In genomic region chr9:22149426-22150248, GRCm38 (mm10) we compare ENCODE assay signal across 11 mouse cellular contexts. TPM values are rescaled to one million over a fixed set of nuclear protein-coding genes. Genes with fewer than 3 reads are reported as not detected.
A peak's percentile ranks its signal among the peaks of the same experiment; 100 is the strongest.
DNase-seq lines count a peak whose midpoint lies in the region; ATAC-seq lines count a peak whose summit lies in the region.
"Had no signal": no experiment of that assay in that cellular context is flagged by ENCODE, and none has a peak within 500 bp of the region (broad histone marks: within the 10 kb centered on the region; RNA-seq: fewer than 3 reads in every experiment).

No protein-coding gene starts in this region.

- H3K9ac ChIP-seq in intestine, embryonic 15.5 days: no peak overlapping the region
- H3K9ac ChIP-seq in liver, embryonic 15.5 days: no peak overlapping the region

- H3K4me3 ChIP-seq in intestine, embryonic 15.5 days (replicated peaks): no peak overlapping the region
- H3K4me3 ChIP-seq in liver, embryonic 15.5 days (replicated peaks): no peak overlapping the region
- H3K4me3 ChIP-seq in hindbrain, embryonic 10.5 days: no peak overlapping the region

- H3K4me1 ChIP-seq in intestine, embryonic 15.5 days (replicated peaks): no peaks in the 10 kb centered on the region
- peaks cover 15% of the 10 kb centered on the region for H3K4me1 ChIP-seq in liver, embryonic 15.5 days (replicated peaks)
- H3K4me1 ChIP-seq in hindbrain, embryonic 10.5 days (replicated peaks): no peaks in the 10 kb centered on the region

- no peak overlapping the region for H3K4me2 ChIP-seq in intestine, embryonic 15.5 days (replicated peaks)
- 0 out of 2 replicates have a peak overlapping the region, but pooled peaks have one; percentile 6 for H3K4me2 ChIP-seq in liver, embryonic 15.5 days

- peak; percentile 72 for ATAC-seq in intestine, embryonic 15.5 days
- peak; percentile 81 for ATAC-seq in liver, embryonic 15.5 days (ENCODE audit: insufficient read depth)
- ATAC-seq: Patski had no signal

- H3K36me3 ChIP-seq in intestine, embryonic 15.5 days: no peaks in the 10 kb centered on the region
- no peaks in the 10 kb centered on the region for H3K36me3 ChIP-seq in liver, embryonic 15.5 days (replicated peaks)
- no peaks in the 10 kb centered on the region for H3K36me3 ChIP-seq in hindbrain, embryonic 10.5 days

- H3K9me3 ChIP-seq in intestine, embryonic 15.5 days: 0 out of 2 replicates have a peak, but pooled peaks cover 6% of the 10 kb centered on the region
- no peaks in the 10 kb centered on the region for H3K9me3 ChIP-seq in liver, embryonic 15.5 days (replicated peaks)
- H3K9me3 ChIP-seq in hindbrain, embryonic 10.5 days: peaks cover 18% of the 10 kb centered on the region; the same call in 1 of the 2 replicates

- DNase-seq in thymus, postnatal 4 days: peak; percentile 25
- no peak for DNase-seq in thymus, adult 18-20 months
- DNase-seq in retina, embryonic 14.5 days (ENCODE audit: low spot score): no peak
- no peak for DNase-seq in layer of hippocampus, postnatal 14 days (ENCODE audit: low spot score in 2 of 2)
- no peak for DNase-seq in hindbrain, embryonic 10.5 days (ENCODE audit: low spot score)
- DNase-seq: cerebellum, postnatal 36 days; retina, postnatal 1 day had no signal

- no peaks in the 10 kb centered on the region for H3K27me3 ChIP-seq in intestine, embryonic 15.5 days (replicated peaks)
- 0 out of 2 replicates have a peak, but pooled peaks cover 3% of the 10 kb centered on the region for H3K27me3 ChIP-seq in liver, embryonic 15.5 days
- no peaks in the 10 kb centered on the region for H3K27me3 ChIP-seq in hindbrain, embryonic 10.5 days (ENCODE audit: insufficient read depth, poor library complexity, severe bottlenecking)
- H3K27me3 ChIP-seq: Patski had no signal

- WGBS in intestine, embryonic 15.5 days: 71% methylated on average over 20 of the region's 20 CpGs
- 52% methylated on average over 20 of the region's 20 CpGs for WGBS in liver, embryonic 15.5 days (ENCODE audit: insufficient replicate concordance)
- WGBS in hindbrain, embryonic 10.5 days: 75% methylated on average over 20 of the region's 20 CpGs

- no peak overlapping the region for H3K27ac ChIP-seq in intestine, embryonic 15.5 days
- peak overlapping the region; percentile 29; the same call in 1 of the 2 replicates for H3K27ac ChIP-seq in liver, embryonic 15.5 days (replicated peaks)
- no peak overlapping the region for H3K27ac ChIP-seq in hindbrain, embryonic 10.5 days

RNA-seq across cellular contexts. Expression of gene Pigyl, which starts 7.0 kb away (rescaled TPM):
- polyA plus RNA-seq in intestine, embryonic 15.5 days (2015; fragmentation: Nextera tagmentation; extraction: Ambion mirVana): 88.6 and 90.0 TPM in 2 replicates
- 29.4 and 35.6 TPM in 2 replicates for polyA plus RNA-seq in liver, embryonic 15.5 days (2015; fragmentation: Nextera tagmentation; extraction: Ambion mirVana)
- 10 to 100 TPM; 49.1 to 51.0 TPM for total RNA-seq in layer of hippocampus, postnatal 14 days (2021)
- 55.6 and 68.3 TPM in 2 replicates for polyA plus RNA-seq in hindbrain, embryonic 10.5 days (2016; fragmentation: Nextera tagmentation; extraction: Ambion mirVana)

RNA-seq across cellular contexts. Expression of gene Acp5, which starts 14.1 kb away (rescaled TPM):
- polyA plus RNA-seq in intestine, embryonic 15.5 days (2015; fragmentation: Nextera tagmentation; extraction: Ambion mirVana): 39.0 and 49.8 TPM in 2 replicates
- 221 and 246 TPM in 2 replicates for polyA plus RNA-seq in liver, embryonic 15.5 days (2015; fragmentation: Nextera tagmentation; extraction: Ambion mirVana)
- total RNA-seq in layer of hippocampus, postnatal 14 days (2021): under 1 TPM; 0.44 to 0.86 TPM
- 20.9 and 23.7 TPM in 2 replicates for polyA plus RNA-seq in hindbrain, embryonic 10.5 days (2016; fragmentation: Nextera tagmentation; extraction: Ambion mirVana)
- polyA plus RNA-seq: Patski had no signal

RNA-seq across cellular contexts. Expression of gene Elof1, which starts 32.7 kb away (rescaled TPM):
- 143 and 157 TPM in 2 replicates for polyA plus RNA-seq in intestine, embryonic 15.5 days (2015; fragmentation: Nextera tagmentation; extraction: Ambion mirVana)
- 88.8 and 89.4 TPM in 2 replicates for polyA plus RNA-seq in liver, embryonic 15.5 days (2015; fragmentation: Nextera tagmentation; extraction: Ambion mirVana)
- 10 to 100 TPM; 57.0 to 58.0 TPM for total RNA-seq in layer of hippocampus, postnatal 14 days (2021)
- 250 and 261 TPM in 2 replicates for polyA plus RNA-seq in hindbrain, embryonic 10.5 days (2016; fragmentation: Nextera tagmentation; extraction: Ambion mirVana)

RNA-seq across cellular contexts. Expression of gene Zfp872, which starts 38.3 kb away (rescaled TPM):
- polyA plus RNA-seq in intestine, embryonic 15.5 days (2015; fragmentation: Nextera tagmentation; extraction: Ambion mirVana): 0.29 and 0.90 TPM in 2 replicates
- 0.02 and 0.03 TPM in 2 replicates for polyA plus RNA-seq in liver, embryonic 15.5 days (2015; fragmentation: Nextera tagmentation; extraction: Ambion mirVana)
- total RNA-seq in layer of hippocampus, postnatal 14 days (2021): under 1 TPM; 0.12 TPM
- polyA plus RNA-seq in hindbrain, embryonic 10.5 days (2016; fragmentation: Nextera tagmentation; extraction: Ambion mirVana): 0.11 TPM in 1 of 2 replicates, not detected in the other
- polyA plus RNA-seq: large intestine, adult 2 months; Patski had no signal

RNA-seq across cellular contexts. Expression of gene Cnn1, which starts 50.6 kb away (rescaled TPM):
- 281 and 303 TPM in 2 replicates for polyA plus RNA-seq in intestine, embryonic 15.5 days (2015; fragmentation: Nextera tagmentation; extraction: Ambion mirVana)
- 0.96 and 1.4 TPM in 2 replicates for polyA plus RNA-seq in liver, embryonic 15.5 days (2015; fragmentation: Nextera tagmentation; extraction: Ambion mirVana)
- total RNA-seq in layer of hippocampus, postnatal 14 days (2021): 1 to 10 TPM in 1 of 2 experiments, under 1 TPM in 1; 0.45 to 1.4 TPM
- polyA plus RNA-seq in hindbrain, embryonic 10.5 days (2016; fragmentation: Nextera tagmentation; extraction: Ambion mirVana): 2.4 TPM in 2 replicates
